Mouse (Mus musculus) adrenal gland, adult 8-10 months (tissue): Measurements from ENCODE around the gene Sv2a. TPM values are rescaled to one million over a fixed set of nuclear protein-coding genes. Genes with fewer than 3 reads are reported as not detected.

ENCODE experiments used
- DNase-seq: peaks from one replicate; pipeline ENCODE4 v3.0.0; 2022
- total RNA-seq, 4 experiments: library from RNA; stranded (reverse); gene quantifications; 2 replicates each; pipeline ENCODE4 v1.2.4; 2022

The Sv2a gene
- 10 to 100 TPM in 3 of 4 experiments, 1 to 10 TPM in 1; 9.4 to 16.7 (median 13.6) TPM for total RNA-seq

GRCm38 (mm10) chr3:96180727-96181477, at the start of gene Sv2a:
Gene Sv2a (plus strand): TSS chr3:96181151.
- DNase-seq: no peak

DNA sequence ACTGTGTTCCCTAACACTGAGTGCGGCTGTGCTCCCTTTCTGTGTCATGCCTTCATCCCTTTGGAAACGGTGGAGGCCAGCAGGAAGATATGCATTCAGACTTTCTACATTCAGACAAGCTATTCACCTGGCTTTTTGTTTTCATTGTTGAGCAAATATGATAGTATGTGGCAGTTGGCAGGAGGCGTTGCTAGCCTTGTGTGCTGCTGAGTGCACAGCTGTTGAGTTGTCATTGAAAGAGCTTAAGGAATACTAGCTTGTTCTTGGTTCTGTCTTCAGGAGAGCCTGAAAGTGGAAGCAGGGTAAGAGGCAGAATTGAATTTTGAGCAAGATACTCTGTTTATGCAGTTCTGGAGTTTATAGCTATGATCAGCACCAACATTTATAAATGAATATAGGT, 48.5 kb upstream of the Sv2a start:
- no peak for DNase-seq

DNA sequence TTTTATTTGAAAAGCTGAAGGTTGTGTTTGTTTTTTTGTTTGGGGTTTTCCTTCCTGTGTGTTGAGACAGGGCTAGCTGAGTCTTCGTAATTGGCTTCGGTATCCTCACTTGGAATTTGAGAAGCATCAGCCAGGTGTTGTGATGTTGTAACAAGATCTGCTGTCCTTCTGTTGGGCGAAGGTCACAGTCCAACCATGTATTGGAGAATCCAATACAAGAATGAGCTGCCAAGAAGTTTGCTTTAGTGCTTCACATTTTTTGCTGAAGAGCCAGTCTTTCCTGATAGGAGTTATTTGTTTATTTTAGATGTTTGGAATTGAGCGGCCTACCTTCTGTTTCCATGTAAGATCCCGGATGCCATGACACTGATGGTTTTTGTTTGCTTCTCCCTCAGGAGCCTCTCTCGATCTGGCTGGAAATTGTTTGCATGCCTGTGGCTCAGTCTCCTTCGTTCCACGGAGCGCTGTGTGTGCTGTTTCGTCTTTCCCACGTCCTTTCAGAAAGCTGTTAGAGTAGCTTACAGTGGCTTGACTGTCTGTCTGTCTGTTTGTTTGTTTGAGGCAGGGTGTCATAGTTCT, 47.5 kb upstream of the Sv2a start:
- no peak for DNase-seq

DNA sequence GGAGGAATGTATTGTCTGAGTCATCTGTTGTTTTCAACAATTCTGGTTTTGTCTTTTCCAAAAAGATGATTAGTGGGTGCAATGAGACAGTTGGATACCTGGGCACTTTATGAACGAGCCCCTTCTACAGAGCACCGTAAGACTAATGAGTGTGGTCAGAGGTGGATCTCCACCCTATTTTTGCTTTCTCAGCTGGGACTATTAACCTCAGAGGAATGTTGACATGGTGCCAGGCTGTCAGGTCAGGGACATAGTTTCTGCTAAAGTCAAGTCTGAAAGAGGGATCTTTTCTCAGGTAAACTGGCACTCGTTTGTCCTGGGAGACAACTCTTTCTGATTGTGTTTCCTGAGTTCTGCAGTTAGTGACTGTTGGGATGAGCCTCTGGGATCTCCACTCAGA, 45.9 kb upstream of the Sv2a start:
- peak; percentile 57 for DNase-seq

- DNase-seq: peak; percentile 27
These were observed 33.0 kb upstream of the Sv2a start for GRCm38 (mm10) chr3:96147950-96148349.

DNA sequence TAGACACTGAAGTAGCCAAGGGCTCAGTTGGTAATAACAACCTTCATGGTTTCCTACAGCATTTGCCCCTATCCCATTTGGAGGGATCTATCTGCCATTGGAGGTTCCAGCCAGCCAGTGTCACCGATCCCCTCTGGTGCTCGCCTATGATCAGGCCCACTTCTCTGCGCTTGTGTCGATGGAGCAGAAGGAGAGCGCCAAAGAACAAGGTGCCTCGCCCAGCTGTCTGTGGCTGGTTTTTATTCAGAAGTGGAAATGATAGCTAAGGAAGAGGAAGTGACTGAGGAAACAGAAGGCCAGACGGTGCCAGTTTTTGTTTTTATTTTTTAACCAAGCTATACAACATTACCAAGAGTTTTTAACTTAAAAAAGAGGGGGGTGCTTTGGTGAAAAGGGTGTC, 29.1 kb upstream of the Sv2a start:
- no peak for DNase-seq

DNA sequence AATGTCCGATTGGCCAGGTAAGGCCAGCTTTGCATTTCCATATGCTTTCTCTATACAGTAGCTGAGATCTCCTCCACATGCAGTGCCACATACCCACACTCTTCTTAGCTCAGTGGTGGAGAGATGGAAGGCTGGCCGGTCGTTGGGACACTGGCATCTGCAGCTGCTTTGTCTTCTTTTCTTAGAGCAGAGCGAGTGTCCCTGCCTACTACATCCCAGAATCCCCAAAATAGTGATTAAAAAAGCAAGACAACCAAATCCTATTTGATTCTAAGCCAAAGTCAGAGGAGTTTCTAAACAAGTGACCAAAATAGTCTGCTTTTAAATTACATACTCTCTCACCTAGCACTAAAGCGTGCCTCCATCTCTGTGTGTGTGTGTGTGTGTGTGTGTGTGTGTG, 28.3 kb upstream of the Sv2a start:
- DNase-seq: no peak

DNA sequence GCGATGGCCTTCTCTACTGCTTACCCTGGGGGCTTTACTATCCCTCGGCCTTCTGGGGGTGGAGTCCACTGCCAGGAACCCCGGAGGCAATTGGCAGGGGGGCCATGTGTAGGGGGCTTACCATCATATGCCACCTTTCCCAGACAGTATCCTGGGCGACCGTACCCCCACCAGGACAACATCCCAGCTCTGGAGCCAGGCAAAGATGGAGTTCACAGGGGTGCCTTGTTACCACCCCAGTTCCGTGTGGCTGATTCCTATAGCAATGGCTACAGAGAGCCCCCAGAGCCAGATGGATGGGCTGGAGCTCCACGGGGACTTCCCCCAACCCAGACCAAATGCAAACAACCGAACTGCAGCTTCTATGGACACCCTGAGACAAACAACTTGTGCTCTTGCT, 25.4 kb upstream of the Sv2a start:
- DNase-seq: no peak

GRCm38 (mm10) chr3:96159820-96160219, 21.1 kb upstream of the Sv2a start:
- DNase-seq: no peak

DNA sequence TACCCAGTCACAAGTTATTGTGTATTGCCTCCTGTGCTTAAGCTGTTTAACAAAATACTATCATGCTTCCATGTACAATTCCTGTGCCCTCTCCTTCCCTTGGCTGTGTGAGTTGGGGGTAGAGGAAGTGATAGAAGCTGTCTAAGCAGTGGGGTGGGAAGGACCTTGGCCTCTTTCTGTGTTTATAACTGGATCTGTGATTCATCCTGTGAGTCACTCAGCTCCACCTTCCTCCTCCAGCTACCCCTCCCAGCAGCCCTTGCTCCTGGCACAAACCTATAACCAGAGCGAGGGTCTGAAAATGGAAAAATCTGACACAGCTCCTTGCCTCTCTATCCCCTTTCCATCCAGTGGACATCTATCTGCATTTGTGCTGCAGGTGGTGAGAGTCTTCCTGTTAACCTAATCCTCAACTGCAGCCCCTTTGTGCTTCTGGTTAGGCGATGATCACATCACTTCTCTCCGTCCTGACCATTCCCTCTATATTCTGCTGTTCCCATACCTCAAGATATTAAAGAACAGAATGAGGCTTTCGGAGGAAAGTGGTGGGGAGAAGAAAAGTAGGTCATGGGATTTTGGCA, 20.6 kb upstream of the Sv2a start:
- peak; percentile 83 for DNase-seq

- DNase-seq: peak; percentile 75
These were observed 20.0 kb upstream of the Sv2a start for GRCm38 (mm10) chr3:96160803-96161516.

GRCm38 (mm10) chr3:96161869-96162840, 18.8 kb upstream of the Sv2a start, which contains the start of gene Mtmr11:
Gene Mtmr11 (plus strand): TSS chr3:96162004.
- no peak for DNase-seq

- no peak for DNase-seq
These were observed 17.9 kb upstream of the Sv2a start for GRCm38 (mm10) chr3:96163040-96163439.

GRCm38 (mm10) chr3:96168466-96169158, 12.3 kb upstream of the Sv2a start:
- no peak for DNase-seq

- no peak for DNase-seq
These were observed 10.7 kb upstream of the Sv2a start for GRCm38 (mm10) chr3:96170276-96170675.

- no peak for DNase-seq
These were observed 9.9 kb upstream of the Sv2a start for GRCm38 (mm10) chr3:96170976-96171545.

- no peak for DNase-seq
These were observed 9.3 kb upstream of the Sv2a start for GRCm38 (mm10) chr3:96171583-96172196.

DNA sequence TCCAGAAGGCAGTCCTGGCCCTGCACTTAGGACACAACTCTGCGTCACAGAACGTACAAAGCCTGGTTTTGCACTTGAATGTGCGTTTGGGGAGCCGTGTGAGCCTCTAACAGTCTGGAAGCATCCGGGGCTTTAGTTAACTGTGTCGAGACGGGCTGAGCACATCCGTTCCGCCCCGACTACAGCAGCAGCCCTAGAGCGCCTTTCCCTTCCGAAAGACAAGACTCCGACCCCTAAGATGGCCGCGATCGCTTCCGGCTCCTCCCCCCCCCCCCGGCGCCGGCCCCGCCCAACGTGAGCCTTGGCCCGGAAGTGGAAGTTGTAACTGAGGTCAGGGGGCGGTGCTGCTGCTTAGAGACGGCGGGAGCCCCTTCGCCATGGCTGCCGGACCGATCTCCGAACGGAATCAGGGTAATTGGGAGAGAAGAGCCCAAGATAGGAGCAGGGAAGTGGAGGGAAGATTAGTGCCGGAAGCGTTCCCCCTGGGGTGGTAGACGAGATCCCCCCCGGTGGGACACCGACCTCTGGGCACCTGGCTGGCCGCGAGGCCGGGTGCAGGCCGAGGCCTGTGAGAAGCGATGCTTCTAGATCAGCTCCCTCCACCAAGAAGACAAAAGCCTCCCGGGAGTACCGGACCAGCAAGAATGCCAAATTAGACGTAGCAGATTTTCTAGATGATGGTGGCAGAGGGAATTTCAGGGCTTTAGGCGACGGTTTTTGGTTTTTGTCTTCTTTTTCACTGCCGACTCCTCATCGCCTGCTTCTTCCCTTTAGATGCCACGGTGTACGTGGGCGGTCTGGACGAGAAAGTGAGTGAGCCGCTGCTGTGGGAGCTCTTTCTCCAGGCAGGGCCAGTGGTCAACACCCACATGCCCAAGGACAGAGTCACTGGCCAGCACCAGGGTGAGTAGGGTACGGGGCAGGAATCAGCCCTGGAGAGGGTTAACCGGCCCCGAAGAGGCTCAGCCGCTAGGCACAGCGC, 8.5 kb upstream of the Sv2a start, which contains the start of gene Sf3b4:
Gene Sf3b4 (plus strand): TSS at position 136 of the 982 bp plus-strand sequence.
- DNase-seq: peak; percentile 77

DNA sequence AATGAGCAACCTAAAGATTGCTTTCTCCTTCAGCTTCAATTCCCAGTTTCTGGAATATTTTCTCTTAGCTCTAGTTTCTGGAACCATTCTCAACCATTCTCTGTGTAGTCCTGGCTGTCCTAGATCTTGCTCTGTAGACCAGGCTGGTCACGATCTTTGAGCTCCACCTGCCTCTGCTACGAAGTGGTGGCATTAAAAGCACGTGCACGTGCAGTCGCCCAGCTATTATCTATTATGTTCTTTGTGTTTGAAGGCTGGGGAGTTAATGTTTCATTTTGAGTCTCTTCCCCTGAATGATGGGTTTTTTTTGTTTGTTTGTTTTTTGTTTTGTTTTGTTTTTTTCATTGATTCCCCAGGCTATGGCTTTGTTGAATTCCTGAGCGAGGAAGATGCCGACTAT, 7.8 kb upstream of the Sv2a start:
- DNase-seq: no peak
